Mouse (Mus musculus): ENCODE measurements at regions not wholly inside any gene's neighbourhood (a gene's known extent, or its start where the extent isn't known, plus 50 kb on each side); places are given as distances from the start of the nearest gene placed in this dataset.
A peak's percentile ranks its signal among the peaks of the same experiment; 100 is the strongest.
"Not testable (repeated sequence)": the region's sequence is repeated elsewhere in the genome, so short reads cannot be mapped to it uniquely, and the experiment has no call there.

GRCm38 (mm10) chr17:4612741-4613140 lies 381.4 kb upstream of the Arid1b start:
- Histone ChIP-seq H3K9me3 (no peaks in the 10 kb centered on the region), H3K27me3 (no peaks in the 10 kb centered on the region), H3K4me2 (no peak overlapping the region), H3K9ac (no peak overlapping the region), H3K4me3 (no peak overlapping the region), H3K36me3 (no peaks in the 10 kb centered on the region), H3K4me1 (no peaks in the 10 kb centered on the region), H3K27ac (no peak overlapping the region)
- 76% methylated on average over 7 of the region's 7 CpGs for WGBS
- ATAC-seq (ENCODE audit: borderline replicate concordance, extremely low read depth, low FRiP score, low TSS enrichment) = no peak

DNA sequence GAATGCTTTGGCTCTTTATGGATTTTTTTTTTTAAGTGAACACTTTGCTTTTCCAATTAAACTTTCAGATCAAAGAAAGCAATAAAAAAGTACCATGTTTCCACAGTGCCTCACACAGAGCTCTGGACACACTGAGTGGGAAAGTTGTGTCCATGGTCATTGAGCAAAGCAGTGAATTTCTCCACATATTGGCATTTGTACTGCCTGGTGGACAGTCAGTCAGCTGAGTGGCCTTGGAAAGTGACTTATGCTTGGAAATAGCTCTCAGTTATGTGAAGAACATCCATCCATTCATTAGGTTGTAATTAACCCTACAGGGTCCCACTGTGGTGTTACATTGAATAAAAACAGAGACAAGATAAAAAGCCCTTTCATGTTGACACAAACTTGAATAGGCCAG lies 373.8 kb upstream of the Arid1b start:
- no peak for ATAC-seq (ENCODE audit: borderline replicate concordance, extremely low read depth, low FRiP score, low TSS enrichment)
- no peak overlapping the region for H3K27ac ChIP-seq
- H3K9ac ChIP-seq = no peak overlapping the region
- H3K4me3 ChIP-seq = no peak overlapping the region
- no peaks in the 10 kb centered on the region for H3K4me1 ChIP-seq
- no peak overlapping the region for H3K4me2 ChIP-seq
- no peaks in the 10 kb centered on the region for H3K27me3 ChIP-seq
- no peaks in the 10 kb centered on the region for H3K9me3 ChIP-seq
- no peaks in the 10 kb centered on the region for H3K36me3 ChIP-seq

GRCm38 (mm10) chr17:4626126-4626525 lies 368.0 kb upstream of the Arid1b start:
- ATAC-seq (ENCODE audit: borderline replicate concordance, extremely low read depth, low FRiP score, low TSS enrichment); H3K9ac ChIP-seq; H3K27me3 ChIP-seq; H3K4me3 ChIP-seq; H3K9me3 ChIP-seq; H3K4me1 ChIP-seq; H3K36me3 ChIP-seq; H3K4me2 ChIP-seq; H3K27ac ChIP-seq: not testable (repeated sequence)
- 100% methylated on average over 1 of the region's 1 CpGs for WGBS

- no peak overlapping the region for H3K9ac ChIP-seq
- WGBS = 73% methylated on average over 7 of the region's 7 CpGs
- H3K9me3 ChIP-seq = no peaks in the 10 kb centered on the region
- no peaks in the 10 kb centered on the region for H3K4me1 ChIP-seq
- H3K4me3 ChIP-seq = no peak overlapping the region
- no peaks in the 10 kb centered on the region for H3K27me3 ChIP-seq
- H3K36me3 ChIP-seq = no peaks in the 10 kb centered on the region
- H3K27ac ChIP-seq = no peak overlapping the region
- ATAC-seq (ENCODE audit: borderline replicate concordance, extremely low read depth, low FRiP score, low TSS enrichment) = no peak
- H3K4me2 ChIP-seq = no peak overlapping the region
Measured at GRCm38 (mm10) chr17:4627542-4627941, 366.6 kb upstream of the Arid1b start.

DNA sequence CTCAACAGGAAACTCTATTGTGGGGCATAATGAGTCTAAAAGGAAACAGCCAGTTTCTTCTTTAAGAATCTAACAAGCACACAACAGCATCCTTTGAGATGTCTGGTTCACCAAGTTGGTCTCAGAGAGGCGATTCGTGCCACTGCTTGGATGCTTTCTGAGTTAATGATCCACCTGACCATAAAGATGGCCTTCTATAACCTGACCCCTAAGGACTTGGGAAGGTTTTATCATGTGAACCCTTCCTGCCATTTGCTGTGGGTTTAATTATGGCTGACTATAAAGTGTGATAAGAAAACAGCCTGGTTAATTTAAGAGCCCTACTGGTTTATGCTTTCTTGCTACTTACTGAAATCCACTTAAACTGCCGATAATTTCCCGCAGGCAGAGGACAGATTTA lies 363.0 kb upstream of the Arid1b start:
- Histone ChIP-seq H3K9me3 (no peaks in the 10 kb centered on the region), H3K4me1 (no peaks in the 10 kb centered on the region), H3K4me2 (no peak overlapping the region), H3K27ac (no peak overlapping the region), H3K9ac (no peak overlapping the region), H3K36me3 (no peaks in the 10 kb centered on the region), H3K4me3 (no peak overlapping the region), H3K27me3 (no peaks in the 10 kb centered on the region)
- ATAC-seq (ENCODE audit: borderline replicate concordance, extremely low read depth, low FRiP score, low TSS enrichment) = no peak
- WGBS = 81% methylated on average over 4 of the region's 4 CpGs

DNA sequence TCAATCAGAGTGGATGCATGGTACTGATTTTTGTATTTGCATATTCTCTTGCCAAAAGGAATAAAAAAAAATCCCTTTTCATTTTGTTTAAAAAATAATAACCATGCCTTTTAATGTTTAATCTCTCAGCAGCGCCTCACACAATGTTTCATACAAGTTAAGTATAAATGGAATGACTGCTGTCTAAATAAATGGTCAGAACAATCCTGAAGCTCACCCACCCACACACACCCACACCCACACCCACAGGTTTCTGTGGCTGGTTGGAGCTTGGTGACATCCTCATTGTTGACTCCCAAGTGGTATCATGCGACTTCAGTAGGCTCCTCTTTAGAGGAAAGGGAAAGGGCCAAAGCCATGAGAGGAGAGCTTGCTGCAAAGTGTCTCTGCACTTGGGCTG lies 361.6 kb upstream of the Arid1b start:
- 87% methylated on average over 2 of the region's 2 CpGs for WGBS
- H3K4me2 ChIP-seq = no peak overlapping the region
- no peaks in the 10 kb centered on the region for H3K27me3 ChIP-seq
- no peaks in the 10 kb centered on the region for H3K36me3 ChIP-seq
- H3K9ac ChIP-seq = no peak overlapping the region
- H3K4me1 ChIP-seq = no peaks in the 10 kb centered on the region
- H3K9me3 ChIP-seq = no peaks in the 10 kb centered on the region
- no peak overlapping the region for H3K27ac ChIP-seq
- ATAC-seq (ENCODE audit: borderline replicate concordance, extremely low read depth, low FRiP score, low TSS enrichment) = no peak
- H3K4me3 ChIP-seq = no peak overlapping the region

DNA sequence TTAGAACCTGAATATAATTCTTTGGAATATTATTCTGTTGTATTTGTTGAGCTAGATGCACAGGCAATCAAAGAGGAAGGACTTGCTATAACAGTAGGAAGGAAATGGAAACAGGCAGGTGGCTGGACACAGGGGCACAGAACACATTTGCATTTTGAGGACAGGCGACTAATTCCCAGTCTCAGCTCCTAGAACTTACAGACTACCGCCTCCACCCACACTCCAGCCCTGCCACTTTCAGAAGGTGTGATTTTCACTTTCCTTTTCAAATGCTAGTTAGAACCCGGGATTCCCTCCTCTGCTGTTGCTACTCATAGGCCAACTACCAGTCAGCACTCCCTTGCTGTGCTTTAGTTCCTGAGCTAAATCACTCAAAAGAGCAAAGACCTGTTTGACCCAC lies 360.4 kb upstream of the Arid1b start:
- H3K9ac ChIP-seq = no peak overlapping the region
- H3K27ac ChIP-seq = no peak overlapping the region
- H3K27me3 ChIP-seq = no peaks in the 10 kb centered on the region
- no peak overlapping the region for H3K4me2 ChIP-seq
- no peaks in the 10 kb centered on the region for H3K4me1 ChIP-seq
- no peaks in the 10 kb centered on the region for H3K9me3 ChIP-seq
- no peaks in the 10 kb centered on the region for H3K36me3 ChIP-seq
- no peak for ATAC-seq (ENCODE audit: borderline replicate concordance, extremely low read depth, low FRiP score, low TSS enrichment)
- WGBS = 49% methylated on average over 3 of the region's 3 CpGs
- no peak overlapping the region for H3K4me3 ChIP-seq

- H3K4me2 ChIP-seq = no peak overlapping the region
- H3K36me3 ChIP-seq = no peaks in the 10 kb centered on the region
- no peak overlapping the region for H3K9ac ChIP-seq
- no peak for ATAC-seq (ENCODE audit: borderline replicate concordance, extremely low read depth, low FRiP score, low TSS enrichment)
- no peak overlapping the region for H3K27ac ChIP-seq
- no peaks in the 10 kb centered on the region for H3K9me3 ChIP-seq
- 31% methylated on average over 5 of the region's 5 CpGs for WGBS
- peaks cover 15% of the 10 kb centered on the region; the same call in 1 of the 2 replicates for H3K4me1 ChIP-seq
- H3K4me3 ChIP-seq = no peak overlapping the region
- H3K27me3 ChIP-seq = no peaks in the 10 kb centered on the region
Measured at GRCm38 (mm10) chr17:4636796-4637353, 357.3 kb upstream of the Arid1b start.

GRCm38 (mm10) chr17:4639531-4639930 lies 354.6 kb upstream of the Arid1b start:
- no peak for ATAC-seq (ENCODE audit: borderline replicate concordance, extremely low read depth, low FRiP score, low TSS enrichment)
- H3K4me1 ChIP-seq = peaks cover 15% of the 10 kb centered on the region; the same call in 1 of the 2 replicates
- 71% methylated on average over 4 of the region's 4 CpGs for WGBS

DNA sequence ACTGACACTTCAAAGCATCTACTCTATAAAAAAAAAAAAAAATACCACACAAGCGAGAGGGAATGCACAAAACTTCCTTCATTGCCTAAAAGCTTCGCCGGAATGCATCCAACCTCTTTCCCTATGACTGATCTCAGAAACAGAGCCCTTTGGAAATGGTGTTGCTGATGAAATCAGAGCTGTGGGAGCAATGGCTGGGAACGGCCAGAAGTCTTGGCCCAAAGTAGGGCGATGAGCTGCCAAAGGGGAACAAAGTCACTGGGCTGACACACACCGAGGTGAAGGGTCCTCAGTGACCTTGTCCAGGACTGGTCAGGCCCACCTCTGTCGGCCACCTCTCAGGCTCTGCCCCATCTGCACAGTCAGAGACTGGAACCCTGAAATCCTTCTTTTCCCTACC lies 353.6 kb upstream of the Arid1b start:
- WGBS = 57% methylated on average over 7 of the region's 7 CpGs
- no peak overlapping the region for H3K4me2 ChIP-seq
- no peak overlapping the region for H3K9ac ChIP-seq
- no peaks in the 10 kb centered on the region for H3K36me3 ChIP-seq
- 0 out of 2 replicates have a peak, but pooled peaks have one; percentile 35 for ATAC-seq (ENCODE audit: borderline replicate concordance, extremely low read depth, low FRiP score, low TSS enrichment)
- no peak overlapping the region for H3K27ac ChIP-seq
- peaks cover 15% of the 10 kb centered on the region; the same call in 1 of the 2 replicates for H3K4me1 ChIP-seq
- H3K9me3 ChIP-seq = no peaks in the 10 kb centered on the region
- no peaks in the 10 kb centered on the region for H3K27me3 ChIP-seq
- no peak overlapping the region for H3K4me3 ChIP-seq

More at GRCm38 (mm10) chr17:4639531-4639930, 354.6 kb upstream of the Arid1b start:
- H3K27me3 ChIP-seq = no peaks in the 10 kb centered on the region
- no peak overlapping the region for H3K4me2 ChIP-seq
- H3K4me3 ChIP-seq = no peak overlapping the region
- H3K27ac ChIP-seq = no peak overlapping the region
- H3K9ac ChIP-seq = no peak overlapping the region
- H3K36me3 ChIP-seq = no peaks in the 10 kb centered on the region
- H3K9me3 ChIP-seq = no peaks in the 10 kb centered on the region

DNA sequence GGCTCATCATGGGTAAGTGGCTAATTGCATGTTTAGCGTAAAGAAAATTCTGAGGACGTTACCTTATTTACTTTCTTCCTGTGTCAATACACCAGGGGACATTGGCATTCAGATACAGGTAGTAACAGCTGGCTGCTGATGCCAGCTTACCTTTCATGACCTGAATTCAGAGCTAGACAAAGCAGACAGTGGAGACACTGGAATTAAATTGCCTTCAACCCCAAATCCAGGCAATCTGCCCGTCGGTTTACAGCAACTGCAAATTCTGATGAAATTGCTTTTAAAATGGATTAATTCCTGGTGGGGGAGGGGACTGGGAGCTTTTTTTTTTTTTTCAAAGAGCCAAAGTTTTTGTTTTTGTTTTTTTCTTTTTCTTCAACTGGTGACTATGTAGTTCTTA lies 353.0 kb upstream of the Arid1b start:
- no peaks in the 10 kb centered on the region for H3K36me3 ChIP-seq
- WGBS = 53% methylated on average over 4 of the region's 4 CpGs
- ATAC-seq (ENCODE audit: borderline replicate concordance, extremely low read depth, low FRiP score, low TSS enrichment) = no peak
- H3K4me3 ChIP-seq = no peak overlapping the region
- peaks cover 15% of the 10 kb centered on the region; the same call in 1 of the 2 replicates for H3K4me1 ChIP-seq
- H3K4me2 ChIP-seq = no peak overlapping the region
- H3K27me3 ChIP-seq = no peaks in the 10 kb centered on the region
- H3K9me3 ChIP-seq = no peaks in the 10 kb centered on the region
- no peak overlapping the region for H3K9ac ChIP-seq
- H3K27ac ChIP-seq = no peak overlapping the region

- Histone ChIP-seq H3K4me2 (no peak overlapping the region), H3K27me3 (no peaks in the 10 kb centered on the region), H3K9ac (no peak overlapping the region), H3K9me3 (no peaks in the 10 kb centered on the region), H3K4me1 (peaks cover 15% of the 10 kb centered on the region; the same call in 1 of the 2 replicates), H3K4me3 (no peak overlapping the region), H3K36me3 (no peaks in the 10 kb centered on the region), H3K27ac (no peak overlapping the region)
- ATAC-seq (ENCODE audit: borderline replicate concordance, extremely low read depth, low FRiP score, low TSS enrichment) = no peak
- WGBS = 68% methylated on average over 1 of the region's 1 CpGs
Measured at GRCm38 (mm10) chr17:4642046-4642445, 352.1 kb upstream of the Arid1b start.

- H3K36me3 ChIP-seq = no peaks in the 10 kb centered on the region
- 65% methylated on average over 6 of the region's 6 CpGs for WGBS
- H3K4me2 ChIP-seq = no peak overlapping the region
- H3K4me3 ChIP-seq = no peak overlapping the region
- H3K4me1 ChIP-seq = peaks cover 15% of the 10 kb centered on the region; the same call in 1 of the 2 replicates
- no peak overlapping the region for H3K27ac ChIP-seq
- H3K27me3 ChIP-seq = no peaks in the 10 kb centered on the region
- no peak for ATAC-seq (ENCODE audit: borderline replicate concordance, extremely low read depth, low FRiP score, low TSS enrichment)
- no peaks in the 10 kb centered on the region for H3K9me3 ChIP-seq
- no peak overlapping the region for H3K9ac ChIP-seq
Measured at GRCm38 (mm10) chr17:4643343-4643742, 350.8 kb upstream of the Arid1b start.

Data from lung, embryonic 15.5 days (tissue).